Mouse (Mus musculus) heart, adult 2 months (tissue): ENCODE results near the gene Tlk2. TPM values are rescaled to one million over a fixed set of nuclear protein-coding genes. Genes with fewer than 3 reads are reported as not detected.

ENCODE experiments used
- DNase-seq, 2 experiments: peaks; one replicate each; pipeline ENCODE4 v3.0.0; 2021
- H3K27ac ChIP-seq: fragments of 200-600 bp; 2 replicates; pipeline ENCODE4 v1.8.1; 2022
- H3K27me3 ChIP-seq: fragments of 200-500 bp; 2 replicates; pipeline ENCODE4 v1.6.1; 2012; ENCODE audit warnings: mild to moderate bottlenecking, low read length, inconsistent platforms, mixed read lengths; ENCODE audit not compliant: control insufficient read depth, insufficient read depth
- H3K36me3 ChIP-seq: fragments of 200-500 bp; 2 replicates; pipeline ENCODE4 v1.6.1; 2012; ENCODE audit warnings: low read length, inconsistent platforms; ENCODE audit not compliant: control insufficient read depth, insufficient read depth
- H3K4me1 ChIP-seq: fragments of 200-500 bp; 2 replicates; pipeline ENCODE4 v1.6.1; 2011; ENCODE audit warnings: low read length; ENCODE audit not compliant: control insufficient read depth, insufficient read depth
- H3K4me3 ChIP-seq: fragments of 200-600 bp; 2 replicates; pipeline ENCODE4 v1.8.1; 2022
- H3K79me2 ChIP-seq: fragments of 200-500 bp; replicated peaks from 2 replicates; pipeline ENCODE4 v1.6.1; 2012; ENCODE audit warnings: mild to moderate bottlenecking, inconsistent platforms, low read length, moderate library complexity, mixed read lengths; ENCODE audit not compliant: control insufficient read depth, insufficient read depth
- H3K9ac ChIP-seq: fragments of 200-500 bp; 2 replicates; pipeline ENCODE4 v1.6.1; 2012; ENCODE audit warnings: low read depth, mild to moderate bottlenecking, control low read depth, inconsistent platforms, low read length, mixed read lengths
- CTCF ChIP-seq: fragments of 200-600 bp; IDR thresholded peaks from 2 replicates; pipeline ENCODE4 v1.8.1; 2022; ENCODE audit warnings: antibody characterized with exemption, mild to moderate bottlenecking, moderate library complexity
- EP300 ChIP-seq: fragments of 200-500 bp; IDR thresholded peaks from 2 replicates; pipeline ENCODE4 v1.6.1; 2011; ENCODE audit warnings: low read depth, low read length, control low read depth; ENCODE audit not compliant: insufficient read depth
- POLR2A ChIP-seq: fragments of 200-500 bp; IDR thresholded peaks from 2 replicates; pipeline ENCODE4 v1.6.1; 2011; ENCODE audit warnings: mild to moderate bottlenecking, low read depth, low read length, control low read depth; ENCODE audit not compliant: insufficient read depth
- WGBS: fragments of 180-500 bp; shearing (Covaris S2); methylation state at CpG from one replicate; pipeline ENCODE4 v1.1.7; 2018; 5-methylcytosine and 5-hydroxymethylcytosine counted together
- intact Hi-C: fragments of 180-260 bp; cut with DNase I; formaldehyde crosslinking; loops from one replicate; pipeline ENCODE4 v1.15.1; 2025
- polyA plus RNA-seq: library from polyadenylated mRNA; depleted of rRNA; stranded (reverse); fragments of >200 nt; gene quantifications from 2 replicates; pipeline ENCODE4 v1.2.3, GENCODE M21; 2012
- total RNA-seq, 2 experiments: library from RNA; stranded (reverse); gene quantifications; 2 replicates each; pipeline ENCODE4 v1.2.3; 2021

Tlk2 gene
- total and polyA plus RNA-seq, 3 experiments: 11.5 to 41.9 (median 35.9) TPM

GRCm38 (mm10) chr11:105214257-105214656, 35.6 kb downstream of the Tlk2 start:
- H3K27me3 ChIP-seq: no peaks in the 10 kb centered on the region
- peaks cover 9% of the 10 kb centered on the region for H3K36me3 ChIP-seq
- H3K79me2 ChIP-seq: no peaks in the 10 kb centered on the region; the same call in 1 of the 2 replicates
- WGBS: 100% methylated on average over 1 of the region's 1 CpGs
- H3K27ac ChIP-seq: no peak overlapping the region
- intact Hi-C loops: no loop called here
- no peak for TF ChIP-seq EP300
- TF ChIP-seq POLR2A: no peak
- peak; percentile 57 for TF ChIP-seq CTCF
- H3K4me3 ChIP-seq: no peak overlapping the region
- no peak overlapping the region for H3K9ac ChIP-seq
- no peak for DNase-seq
- H3K4me1 ChIP-seq: no peaks in the 10 kb centered on the region

GRCm38 (mm10) chr11:105217771-105218170, 39.2 kb downstream of the Tlk2 start:
- H3K27me3 ChIP-seq: no peaks in the 10 kb centered on the region
- no peak overlapping the region for H3K9ac ChIP-seq
- no peaks in the 10 kb centered on the region for H3K4me1 ChIP-seq
- H3K79me2 ChIP-seq: no peaks in the 10 kb centered on the region
- no peak overlapping the region for H3K4me3 ChIP-seq
- DNase-seq: no peak
- no peak overlapping the region for H3K27ac ChIP-seq
- TF ChIP-seq CTCF (no peak), POLR2A (no peak), EP300 (no peak)
- intact Hi-C loops: no loop called here
- no peaks in the 10 kb centered on the region; the same call in 1 of the 2 replicates for H3K36me3 ChIP-seq
- WGBS: 62% methylated on average over 2 of the region's 2 CpGs

- 73% methylated on average over 2 of the region's 2 CpGs for WGBS
- no peak overlapping the region for H3K27ac ChIP-seq
- TF ChIP-seq CTCF (no peak), EP300 (no peak), POLR2A (no peak)
- peaks cover 1% of the 10 kb centered on the region; the same call in 1 of the 2 replicates for H3K79me2 ChIP-seq
- H3K36me3 ChIP-seq: peaks cover 4% of the 10 kb centered on the region
- no peaks in the 10 kb centered on the region; the same call in 1 of the 2 replicates for H3K4me1 ChIP-seq
- DNase-seq: no peak
- no peaks in the 10 kb centered on the region for H3K27me3 ChIP-seq
- no peak overlapping the region for H3K9ac ChIP-seq
- intact Hi-C loops: no loop called here
- H3K4me3 ChIP-seq: no peak overlapping the region
Observed at GRCm38 (mm10) chr11:105234501-105234900, 55.9 kb downstream of the Tlk2 start.

- peaks cover 8% of the 10 kb centered on the region for H3K36me3 ChIP-seq
- TF ChIP-seq POLR2A (no peak), CTCF (peak; percentile 83), EP300 (no peak)
- intact Hi-C loops: no loop called here
Observed at GRCm38 (mm10) chr11:105240991-105241390, 62.4 kb downstream of the Tlk2 start.

GRCm38 (mm10) chr11:105246369-105246768, 67.8 kb downstream of the Tlk2 start:
- TF ChIP-seq EP300: no peak
- TF ChIP-seq CTCF: no peak
- no peak for TF ChIP-seq POLR2A

More at GRCm38 (mm10) chr11:105240991-105241390, 62.4 kb downstream of the Tlk2 start:
- Histone ChIP-seq H3K9ac (no peak overlapping the region), H3K4me1 (no peaks in the 10 kb centered on the region; the same call in 1 of the 2 replicates), H3K79me2 (no peaks in the 10 kb centered on the region), H3K27ac (no peak overlapping the region), H3K4me3 (no peak overlapping the region), H3K27me3 (no peaks in the 10 kb centered on the region)
- DNase-seq: no peak

GRCm38 (mm10) chr11:105246785-105247184, 68.2 kb downstream of the Tlk2 start:
- Histone ChIP-seq H3K4me1 (no peaks in the 10 kb centered on the region), H3K4me3 (no peak overlapping the region), H3K27ac (no peak overlapping the region), H3K9ac (no peak overlapping the region), H3K79me2 (no peaks in the 10 kb centered on the region), H3K36me3 (peaks cover 12% of the 10 kb centered on the region), H3K27me3 (no peaks in the 10 kb centered on the region)
- no peak for TF ChIP-seq CTCF
- DNase-seq: no peak
- intact Hi-C loops: no loop called here
- WGBS: 81% methylated on average over 6 of the region's 6 CpGs

More at GRCm38 (mm10) chr11:105246369-105246768, 67.8 kb downstream of the Tlk2 start:
- Histone ChIP-seq H3K27ac (no peak overlapping the region), H3K4me1 (no peaks in the 10 kb centered on the region), H3K9ac (no peak overlapping the region), H3K36me3 (peaks cover 12% of the 10 kb centered on the region), H3K27me3 (no peaks in the 10 kb centered on the region), H3K4me3 (no peak overlapping the region), H3K79me2 (no peaks in the 10 kb centered on the region)
- no peak for DNase-seq
- WGBS: 65% methylated on average over 1 of the region's 1 CpGs
- intact Hi-C loops: no loop called here
